ENCODE assay signal across 11 mouse cellular contexts in the genomic region with DNA sequence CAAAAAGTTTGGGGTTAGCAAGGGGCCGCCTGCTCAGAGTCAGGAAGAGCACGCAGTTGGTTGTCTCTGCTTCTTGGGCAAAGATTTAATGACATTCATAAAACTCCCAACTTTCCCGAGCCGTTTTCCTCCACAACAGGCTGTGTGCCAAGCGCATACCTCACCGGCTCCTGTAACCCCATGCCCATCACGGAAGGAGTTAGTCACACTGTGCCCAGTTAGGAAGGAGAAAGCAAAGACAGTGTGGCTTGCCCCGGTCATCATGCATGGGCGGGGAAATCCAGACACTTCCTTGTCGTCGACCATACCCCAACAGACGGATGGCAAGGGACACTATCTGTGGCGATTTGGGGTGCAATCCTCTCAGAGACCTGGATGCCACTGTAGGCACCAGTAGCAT. TPM values are rescaled to one million over a fixed set of nuclear protein-coding genes. Genes with fewer than 3 reads are reported as not detected.
DNase-seq lines count a peak whose midpoint lies in the region; ATAC-seq lines count a peak whose summit lies in the region.
"Had no signal": no experiment of that assay in that cellular context is flagged by ENCODE, and none has a peak within 500 bp of the region (broad histone marks: within the 10 kb centered on the region; RNA-seq: fewer than 3 reads in every experiment).

No protein-coding gene starts in this region.

- H3K27me3 ChIP-seq in hindbrain, embryonic 15.5 days = no peaks in the 10 kb centered on the region
- no peaks in the 10 kb centered on the region for H3K27me3 ChIP-seq in hindbrain, embryonic 12.5 days

- 0 out of 2 replicates have a peak overlapping the region, but pooled peaks have one; percentile 31 for H3K27ac ChIP-seq in hindbrain, embryonic 15.5 days (replicated peaks)
- H3K27ac ChIP-seq in hindbrain, embryonic 12.5 days = no peak overlapping the region

- H3K9ac ChIP-seq in hindbrain, embryonic 15.5 days = no peak overlapping the region
- H3K9ac ChIP-seq in hindbrain, embryonic 12.5 days = no peak overlapping the region

- WGBS in hindbrain, embryonic 15.5 days = 61% methylated on average over 13 of the region's 13 CpGs
- 87% methylated on average over 13 of the region's 13 CpGs for WGBS in hindbrain, embryonic 12.5 days

- H3K4me1 ChIP-seq in hindbrain, embryonic 15.5 days (replicated peaks) = peaks cover 95% of the 10 kb centered on the region
- peaks cover 73% of the 10 kb centered on the region for H3K4me1 ChIP-seq in hindbrain, embryonic 12.5 days

- H3K36me3 ChIP-seq in hindbrain, embryonic 15.5 days = no peaks in the 10 kb centered on the region
- peaks cover 21% of the 10 kb centered on the region for H3K36me3 ChIP-seq in hindbrain, embryonic 12.5 days

- no peak for ATAC-seq in hindbrain, embryonic 15.5 days (ENCODE audit: low FRiP score, low read depth)
- no peak for ATAC-seq in hindbrain, embryonic 12.5 days (ENCODE audit: low FRiP score)

- H3K4me3 ChIP-seq in hindbrain, embryonic 15.5 days = no peak overlapping the region
- no peak overlapping the region for H3K4me3 ChIP-seq in hindbrain, embryonic 12.5 days
- H3K4me3 ChIP-seq: erythroblast, embryonic 14.5 days had no signal

- DNase-seq in Muller cell, postnatal 12 days (ENCODE audit: inconsistent ontology term) = peak; percentile 90
- DNase-seq in adrenal gland, postnatal 10 days = peak; percentile 72
- peak; percentile 65 to 71 for DNase-seq in kidney, postnatal 25 days
- DNase-seq in right cerebral cortex, postnatal 25 days = no peak
- DNase-seq in embryo, embryonic 10.5 days (ENCODE audit: low spot score) = no peak
- DNase-seq: cerebellum, adult 11 months; liver had no signal

- no peaks in the 10 kb centered on the region for H3K9me3 ChIP-seq in hindbrain, embryonic 15.5 days
- H3K9me3 ChIP-seq in hindbrain, embryonic 12.5 days (replicated peaks) = no peaks in the 10 kb centered on the region

- no peak overlapping the region for H3K4me2 ChIP-seq in hindbrain, embryonic 15.5 days
- H3K4me2 ChIP-seq in hindbrain, embryonic 12.5 days (replicated peaks) = no peak overlapping the region
- H3K4me2 ChIP-seq: midbrain, embryonic 11.5 days had no signal

RNA-seq across cellular contexts. Expression of a gene that starts 19.8 kb away (rescaled TPM):
- polyA plus RNA-seq in hindbrain, embryonic 15.5 days (2015; fragmentation: Nextera tagmentation; extraction: Ambion mirVana) = 32.7 and 33.8 TPM in 2 replicates
- polyA plus RNA-seq in hindbrain, embryonic 12.5 days (2016; fragmentation: Nextera tagmentation; extraction: Ambion mirVana) = 72.8 and 73.7 TPM in 2 replicates
- total RNA-seq in adrenal gland, postnatal 10 days (2021) = 10 to 100 TPM; 77.5 to 98.6 TPM

Comparison
In these comparisons a context has a peak if more than half of its experiments do, and no peak if none do; other contexts are left out.
1. DNase-seq: peak in Muller cell, postnatal 12 days (single experiment), adrenal gland, postnatal 10 days (single experiment) and kidney, postnatal 25 days (2 of 2); none in right cerebral cortex, postnatal 25 days (single experiment) and embryo, embryonic 10.5 days (single experiment).